Mouse (Mus musculus): Measurements from ENCODE around the gene Samd9l.
"Not testable (repeated sequence)": the region's sequence is repeated elsewhere in the genome, so short reads cannot be mapped to it uniquely, and the experiment has no call there.

Samd9l gene

DNA sequence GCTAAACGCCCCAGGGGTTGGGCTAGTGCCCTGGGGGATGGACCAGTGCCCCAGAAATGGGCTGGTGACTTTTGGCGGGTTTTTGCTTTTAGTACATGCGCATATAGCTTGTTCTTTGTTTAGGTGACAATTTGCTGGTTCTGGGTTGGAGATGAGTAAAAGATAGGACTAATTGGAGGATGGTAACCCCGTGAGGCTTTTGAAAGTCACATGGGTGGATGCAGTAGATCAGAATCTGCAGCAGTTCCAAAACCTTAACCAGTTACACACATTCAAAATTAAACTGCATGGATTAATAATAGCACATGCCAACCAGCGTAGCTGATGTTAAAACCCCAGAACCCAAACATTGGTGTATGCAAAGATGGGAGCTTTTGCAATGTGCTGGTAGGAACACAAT lies 57.9 kb downstream of the Samd9l start:
- DNase-seq: no peak

DNA sequence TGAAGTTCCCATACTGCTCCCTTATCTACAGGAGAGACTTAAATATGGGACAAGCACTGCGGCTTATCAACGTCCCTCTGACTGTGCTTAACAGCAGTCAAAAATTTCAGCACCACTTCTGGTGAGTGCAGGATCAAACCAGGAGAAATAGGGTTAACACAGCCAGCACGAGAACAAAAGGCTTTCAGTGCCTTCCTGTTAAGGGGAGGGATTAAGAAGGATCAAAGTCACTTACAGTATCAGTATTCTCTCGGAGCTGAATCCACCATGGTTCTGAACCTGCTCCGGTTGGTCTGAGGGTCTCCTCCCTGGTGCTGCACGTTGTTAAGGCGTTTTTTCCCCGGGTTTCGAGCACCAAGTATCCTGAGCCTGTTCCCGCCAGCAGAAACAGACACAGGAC lies 58.4 kb downstream of the Samd9l start:
- DNase-seq: not testable (repeated sequence)

DNA sequence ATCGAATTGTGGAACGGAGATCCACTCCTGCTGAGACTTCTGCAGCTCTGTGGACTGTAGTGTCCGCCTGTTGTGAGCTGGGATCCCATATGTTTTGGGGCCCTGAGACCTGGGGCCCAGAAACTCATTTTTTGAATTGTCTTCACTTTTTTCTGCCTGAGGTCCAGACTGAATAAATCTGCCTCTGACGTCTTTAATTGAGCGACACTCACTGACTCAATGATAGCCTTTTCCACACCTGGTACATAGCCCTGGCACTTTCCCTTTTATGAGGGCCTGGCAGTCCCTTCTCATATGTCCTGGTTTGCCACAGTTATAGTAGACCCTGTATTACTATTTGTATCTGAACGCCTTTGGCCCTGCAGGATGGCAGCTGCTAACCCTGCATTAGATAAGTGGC lies 60.2 kb downstream of the Samd9l start:
- DNase-seq: not testable (repeated sequence)

All from thymus, postnatal 4 days (tissue).